In genomic region chr16:44545939-44546338, GRCm38 (mm10) we compare ENCODE assay signal across 19 mouse cellular contexts. TPM values are rescaled to one million over a fixed set of nuclear protein-coding genes. Genes with fewer than 3 reads are reported as not detected.
A peak's percentile ranks its signal among the peaks of the same experiment; 100 is the strongest.
DNase-seq lines count a peak whose midpoint lies in the region; ATAC-seq lines count a peak whose summit lies in the region.
"Had no signal": no experiment of that assay in that cellular context is flagged by ENCODE, and none has a peak within 500 bp of the region (broad histone marks: within the 10 kb centered on the region; RNA-seq: fewer than 3 reads in every experiment).

No protein-coding gene starts in this region.

- no peak overlapping the region for H3K4me3 ChIP-seq in hindbrain, embryonic 12.5 days
- no peak overlapping the region for H3K4me3 ChIP-seq in hindbrain, embryonic 16.5 days (ENCODE audit: low read length)
- H3K4me3 ChIP-seq in midbrain, embryonic 12.5 days, result no peak overlapping the region
- H3K4me3 ChIP-seq in midbrain, embryonic 11.5 days (ENCODE audit: low read depth, low read length), result no peak overlapping the region
- H3K4me3 ChIP-seq in embryonic facial prominence, embryonic 13.5 days, result no peak overlapping the region
- no peak overlapping the region for H3K4me3 ChIP-seq in limb, embryonic 13.5 days
- H3K4me3 ChIP-seq: forebrain, embryonic 12.5 days; intestine, embryonic 15.5 days had no signal

- no peak for ATAC-seq in hindbrain, embryonic 12.5 days (ENCODE audit: low FRiP score)
- ATAC-seq in hindbrain, embryonic 16.5 days, result no peak
- ATAC-seq in midbrain, embryonic 12.5 days (ENCODE audit: low FRiP score, low read depth), result no peak
- no peak for ATAC-seq in midbrain, embryonic 11.5 days (ENCODE audit: low FRiP score)
- no peak for ATAC-seq in embryonic facial prominence, embryonic 13.5 days (ENCODE audit: insufficient number of reproducible peaks, insufficient read depth, low FRiP score, low TSS enrichment, low read depth)
- ATAC-seq in limb, embryonic 13.5 days (ENCODE audit: low FRiP score, low read depth), result no peak
- ATAC-seq: intestine, embryonic 15.5 days; lung, postnatal 0 days had no signal

- H3K27ac ChIP-seq in hindbrain, embryonic 12.5 days, result no peak overlapping the region
- H3K27ac ChIP-seq in hindbrain, embryonic 16.5 days (ENCODE audit: low read depth, low read length), result no peak overlapping the region
- peak overlapping the region; percentile 27 for H3K27ac ChIP-seq in midbrain, embryonic 12.5 days (replicated peaks)
- no peak overlapping the region for H3K27ac ChIP-seq in midbrain, embryonic 11.5 days (ENCODE audit: low read depth, low read length)
- H3K27ac ChIP-seq in embryonic facial prominence, embryonic 13.5 days, result peak overlapping the region; percentile 30
- no peak overlapping the region for H3K27ac ChIP-seq in limb, embryonic 13.5 days
- H3K27ac ChIP-seq: intestine, embryonic 15.5 days; liver, embryonic 14.5 days had no signal

- DNase-seq in midbrain, embryonic 11.5 days (ENCODE audit: low spot score, missing footprints), result no peak
- DNase-seq in liver, result no peak
- no peak for DNase-seq in thymus, postnatal 10 days (ENCODE audit: low spot score in 2 of 2)
- DNase-seq: kidney, adult 8-10 months; kidney, postnatal 10 days; retina, postnatal 1 day; right cerebral cortex, postnatal 25 days; spleen, adult 18-20 months; thymus, postnatal 14 days had no signal

- 66% methylated on average over 2 of the region's 2 CpGs for WGBS in hindbrain, embryonic 12.5 days
- WGBS in hindbrain, embryonic 16.5 days, result 71% methylated on average over 2 of the region's 2 CpGs
- 75% methylated on average over 2 of the region's 2 CpGs for WGBS in midbrain, embryonic 12.5 days
- 79% methylated on average over 2 of the region's 2 CpGs for WGBS in midbrain, embryonic 11.5 days
- WGBS in embryonic facial prominence, embryonic 13.5 days, result 69% methylated on average over 2 of the region's 2 CpGs
- 85% methylated on average over 2 of the region's 2 CpGs for WGBS in limb, embryonic 13.5 days

- H3K4me2 ChIP-seq in hindbrain, embryonic 12.5 days (replicated peaks), result 0 out of 2 replicates have a peak overlapping the region, but pooled peaks have one; percentile 15
- H3K4me2 ChIP-seq in hindbrain, embryonic 16.5 days (ENCODE audit: low read length), result no peak overlapping the region
- H3K4me2 ChIP-seq in midbrain, embryonic 12.5 days (replicated peaks), result peak overlapping the region; percentile 30
- no peak overlapping the region for H3K4me2 ChIP-seq in midbrain, embryonic 11.5 days
- peak overlapping the region; percentile 37 for H3K4me2 ChIP-seq in embryonic facial prominence, embryonic 13.5 days
- peak overlapping the region; percentile 28 for H3K4me2 ChIP-seq in limb, embryonic 13.5 days (replicated peaks)
- H3K4me2 ChIP-seq: forebrain, embryonic 12.5 days; intestine, embryonic 15.5 days had no signal

- no peaks in the 10 kb centered on the region for H3K36me3 ChIP-seq in hindbrain, embryonic 12.5 days
- no peaks in the 10 kb centered on the region for H3K36me3 ChIP-seq in hindbrain, embryonic 16.5 days (ENCODE audit: control insufficient read depth, insufficient read depth, low read length)
- H3K36me3 ChIP-seq in midbrain, embryonic 12.5 days, result peaks cover 17% of the 10 kb centered on the region
- H3K36me3 ChIP-seq in midbrain, embryonic 11.5 days (ENCODE audit: control insufficient read depth, insufficient read depth, low read length), result peaks cover 5% of the 10 kb centered on the region; the same call in 1 of the 2 replicates
- H3K36me3 ChIP-seq in embryonic facial prominence, embryonic 13.5 days, result peaks cover 15% of the 10 kb centered on the region
- H3K36me3 ChIP-seq in limb, embryonic 13.5 days, result peaks cover 35% of the 10 kb centered on the region
- H3K36me3 ChIP-seq: intestine, embryonic 15.5 days had no signal

- H3K4me1 ChIP-seq in hindbrain, embryonic 12.5 days, result peaks cover 90% of the 10 kb centered on the region
- H3K4me1 ChIP-seq in hindbrain, embryonic 16.5 days (ENCODE audit: control insufficient read depth, insufficient read depth, low read depth, low read length), result peaks cover 44% of the 10 kb centered on the region
- H3K4me1 ChIP-seq in midbrain, embryonic 12.5 days, result peaks cover 86% of the 10 kb centered on the region
- H3K4me1 ChIP-seq in midbrain, embryonic 11.5 days (ENCODE audit: control insufficient read depth, insufficient read depth, low read length), result peaks cover 80% of the 10 kb centered on the region
- peaks cover 96% of the 10 kb centered on the region for H3K4me1 ChIP-seq in embryonic facial prominence, embryonic 13.5 days
- H3K4me1 ChIP-seq in limb, embryonic 13.5 days, result peaks cover 97% of the 10 kb centered on the region

- no peaks in the 10 kb centered on the region for H3K9me3 ChIP-seq in hindbrain, embryonic 12.5 days (replicated peaks)
- H3K9me3 ChIP-seq in hindbrain, embryonic 16.5 days (ENCODE audit: control insufficient read depth, low read length), result no peaks in the 10 kb centered on the region
- no peaks in the 10 kb centered on the region for H3K9me3 ChIP-seq in midbrain, embryonic 12.5 days
- H3K9me3 ChIP-seq in midbrain, embryonic 11.5 days (ENCODE audit: control insufficient read depth, low read length), result no peaks in the 10 kb centered on the region
- H3K9me3 ChIP-seq in embryonic facial prominence, embryonic 13.5 days, result no peaks in the 10 kb centered on the region
- H3K9me3 ChIP-seq in limb, embryonic 13.5 days, result no peaks in the 10 kb centered on the region
- H3K9me3 ChIP-seq: forebrain, embryonic 12.5 days; intestine, embryonic 15.5 days had no signal

- no peaks in the 10 kb centered on the region for H3K27me3 ChIP-seq in hindbrain, embryonic 12.5 days
- no peaks in the 10 kb centered on the region for H3K27me3 ChIP-seq in hindbrain, embryonic 16.5 days (replicated peaks; ENCODE audit: control insufficient read depth, insufficient read depth, low read length)
- no peaks in the 10 kb centered on the region for H3K27me3 ChIP-seq in midbrain, embryonic 12.5 days
- H3K27me3 ChIP-seq in midbrain, embryonic 11.5 days (ENCODE audit: control insufficient read depth, insufficient read depth, low read length), result no peaks in the 10 kb centered on the region
- H3K27me3 ChIP-seq in embryonic facial prominence, embryonic 13.5 days, result no peaks in the 10 kb centered on the region
- H3K27me3 ChIP-seq in limb, embryonic 13.5 days, result no peaks in the 10 kb centered on the region
- H3K27me3 ChIP-seq: forebrain, embryonic 12.5 days; intestine, embryonic 15.5 days had no signal

- no peak overlapping the region for H3K9ac ChIP-seq in hindbrain, embryonic 12.5 days
- no peak overlapping the region for H3K9ac ChIP-seq in hindbrain, embryonic 16.5 days (ENCODE audit: low read depth, low read length)
- H3K9ac ChIP-seq in midbrain, embryonic 12.5 days (replicated peaks), result no peak overlapping the region
- H3K9ac ChIP-seq in midbrain, embryonic 11.5 days (ENCODE audit: low read length), result no peak overlapping the region
- H3K9ac ChIP-seq in embryonic facial prominence, embryonic 13.5 days, result no peak overlapping the region
- H3K9ac ChIP-seq in limb, embryonic 13.5 days, result no peak overlapping the region; the same call in 1 of the 2 replicates
- H3K9ac ChIP-seq: forebrain, embryonic 12.5 days; hindbrain, embryonic 14.5 days; intestine, embryonic 15.5 days; liver, embryonic 14.5 days had no signal

RNA-seq across cellular contexts. Expression of gene Boc, which starts 12.8 kb away (rescaled TPM):
- 35.5 and 37.5 TPM in 2 replicates for polyA plus RNA-seq in hindbrain, embryonic 12.5 days (2016; fragmentation: Nextera tagmentation; extraction: Ambion mirVana)
- polyA plus RNA-seq in hindbrain, embryonic 16.5 days (2015; fragmentation: Nextera tagmentation; extraction: Ambion mirVana), result 12.1 and 16.4 TPM in 2 replicates
- polyA plus RNA-seq in midbrain, embryonic 12.5 days (2016; fragmentation: Nextera tagmentation; extraction: Ambion mirVana), result 52.4 and 67.7 TPM in 2 replicates
- polyA plus RNA-seq in midbrain, embryonic 11.5 days (2014; fragmentation: Nextera tagmentation; extraction: Ambion mirVana), result 37.8 and 44.7 TPM in 2 replicates
- 51.1 and 53.9 TPM in 2 replicates for polyA plus RNA-seq in embryonic facial prominence, embryonic 13.5 days (2015; fragmentation: Nextera tagmentation; extraction: Ambion mirVana)
- polyA plus RNA-seq in limb, embryonic 13.5 days (2015; fragmentation: Nextera tagmentation; extraction: Ambion mirVana), result 58.7 and 63.5 TPM in 2 replicates

Comparison
In these comparisons a context has a peak if more than half of its experiments do, and no peak if none do; other contexts are left out.
1. H3K27ac ChIP-seq: peak in midbrain, embryonic 12.5 days (single experiment) and embryonic facial prominence, embryonic 13.5 days (single experiment); none in hindbrain, embryonic 12.5 days (single experiment), hindbrain, embryonic 16.5 days (single experiment), midbrain, embryonic 11.5 days (single experiment) and limb, embryonic 13.5 days (single experiment).
2. H3K4me2 ChIP-seq: peak in hindbrain, embryonic 12.5 days (single experiment), midbrain, embryonic 12.5 days (single experiment), embryonic facial prominence, embryonic 13.5 days (single experiment) and limb, embryonic 13.5 days (single experiment); none in hindbrain, embryonic 16.5 days (single experiment) and midbrain, embryonic 11.5 days (single experiment).